Mouse (Mus musculus): ENCODE results near the gene Wipi1.

DNA sequence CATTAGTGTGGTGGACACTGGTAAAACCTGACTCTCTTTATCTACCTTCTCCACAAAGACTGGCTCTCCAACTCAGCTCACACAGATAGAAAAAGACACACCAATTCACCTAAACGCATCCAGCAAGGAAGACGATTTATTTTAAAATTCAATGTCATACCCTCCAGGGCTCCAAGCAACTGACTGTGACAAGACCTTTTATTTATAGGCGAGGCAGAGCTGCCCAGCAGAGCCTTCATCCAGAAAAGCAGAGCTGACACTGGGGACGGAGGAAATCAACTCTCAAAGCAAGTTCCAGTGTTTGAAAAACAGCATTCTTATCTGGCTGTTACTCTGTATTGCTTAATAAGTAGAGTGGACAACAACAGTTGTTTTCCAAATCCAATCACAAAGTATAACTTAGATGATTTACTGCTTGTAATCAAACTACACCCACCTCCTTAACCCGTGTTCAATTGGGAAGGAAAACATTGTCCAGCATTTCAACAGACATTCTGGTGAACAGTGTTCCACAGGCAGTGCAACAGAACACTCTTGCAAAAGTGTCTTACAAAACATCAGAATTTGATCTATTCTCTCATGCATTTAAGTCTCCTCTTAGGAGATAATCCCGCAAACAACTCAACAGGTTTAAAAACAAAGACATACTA, 2.7 kb downstream of the Wipi1 start:
- TF ChIP-seq NANOG (IDR thresholded peaks at IDR 0.05; ENCODE audit: borderline replicate concordance, low read length) (no peak), CTCF (conservative IDR thresholded peaks at IDR 0.05; ENCODE audit: low read length) (no peak)
